Mouse (Mus musculus): ENCODE results near the gene Slc13a2. TPM values are rescaled to one million over a fixed set of nuclear protein-coding genes. Genes with fewer than 3 reads are reported as not detected.

Gene Slc13a2
- polyA plus RNA-seq, 1 experiment from 2014 or later: 0.08 TPM

- no peaks in the 10 kb centered on the region for H3K36me3 ChIP-seq (replicated peaks; ENCODE audit: insufficient read depth, low read length)
- no peak for ATAC-seq
- no peak overlapping the region for H3K4me3 ChIP-seq (ENCODE audit: low read depth, low read length)
- H3K27me3 ChIP-seq (ENCODE audit: insufficient read depth, low read length): no peaks in the 10 kb centered on the region
- H3K9ac ChIP-seq (replicated peaks): no peak overlapping the region
- no peaks in the 10 kb centered on the region for H3K9me3 ChIP-seq (ENCODE audit: low read length)
- peaks cover under 1% of the 10 kb centered on the region for H3K4me1 ChIP-seq (ENCODE audit: insufficient read depth)
- TF ChIP-seq CTCF (IDR thresholded peaks at IDR 0.05; ENCODE audit: low read depth) (no peak), EP300 (IDR thresholded peaks at IDR 0.05; ENCODE audit: low read depth) (no peak)
- WGBS (ENCODE audit: insufficient replicate concordance): 74% methylated on average over 6 of the region's 6 CpGs
- no peak overlapping the region for H3K4me2 ChIP-seq (ENCODE audit: low read depth, low read length)
- H3K27ac ChIP-seq (ENCODE audit: low read depth): no peak overlapping the region
- DNase-seq: no peak
Measured at GRCm38 (mm10) chr11:78416854-78417253, 5.2 kb downstream of the Slc13a2 start.

DNA sequence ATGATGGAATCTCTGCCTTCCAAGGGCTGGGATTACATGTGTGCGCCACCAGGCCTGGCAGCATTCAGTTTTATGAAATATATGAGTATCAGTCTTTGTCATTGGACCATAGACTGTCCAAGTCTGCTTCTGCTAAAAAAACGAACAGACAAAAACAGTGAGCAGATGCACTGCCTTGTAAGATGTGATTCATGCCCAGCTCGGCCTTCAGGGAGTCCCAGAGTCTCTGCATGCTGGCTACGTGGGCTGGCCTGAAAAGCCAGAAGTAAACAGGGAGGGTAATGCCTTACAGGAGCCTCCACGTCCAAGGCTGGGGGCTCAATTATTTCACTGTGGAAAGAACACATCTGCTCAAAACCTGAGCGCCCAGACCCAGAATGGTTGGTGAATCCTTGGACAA is 9.2 kb downstream of the Slc13a2 start:
- no peaks in the 10 kb centered on the region for H3K36me3 ChIP-seq (replicated peaks; ENCODE audit: insufficient read depth, low read length)
- DNase-seq: no peak
- H3K4me3 ChIP-seq (ENCODE audit: low read depth, low read length): no peak overlapping the region
- no peaks in the 10 kb centered on the region for H3K9me3 ChIP-seq (ENCODE audit: low read length)
- H3K9ac ChIP-seq (replicated peaks): no peak overlapping the region
- H3K4me1 ChIP-seq (ENCODE audit: insufficient read depth): peaks cover 7% of the 10 kb centered on the region; the same call in 1 of the 2 replicates
- H3K4me2 ChIP-seq (ENCODE audit: low read depth, low read length): no peak overlapping the region
- no peak for ATAC-seq
- TF ChIP-seq CTCF (IDR thresholded peaks at IDR 0.05; ENCODE audit: low read depth): no peak
- no peak for TF ChIP-seq EP300 (IDR thresholded peaks at IDR 0.05; ENCODE audit: low read depth)
- WGBS (ENCODE audit: insufficient replicate concordance): 74% methylated on average over 6 of the region's 6 CpGs
- H3K27ac ChIP-seq (ENCODE audit: low read depth): no peak overlapping the region
- no peaks in the 10 kb centered on the region for H3K27me3 ChIP-seq (ENCODE audit: insufficient read depth, low read length)

- no peaks in the 10 kb centered on the region for H3K9me3 ChIP-seq (ENCODE audit: low read length)
- no peaks in the 10 kb centered on the region for H3K36me3 ChIP-seq (replicated peaks; ENCODE audit: insufficient read depth, low read length)
- H3K27ac ChIP-seq (ENCODE audit: low read depth): no peak overlapping the region
- no peak overlapping the region for H3K9ac ChIP-seq (replicated peaks)
- peaks cover 7% of the 10 kb centered on the region; the same call in 1 of the 2 replicates for H3K4me1 ChIP-seq (ENCODE audit: insufficient read depth)
- ATAC-seq (no peak), DNase-seq (no peak)
- H3K4me3 ChIP-seq (ENCODE audit: low read depth, low read length): no peak overlapping the region
- 74% methylated on average over 6 of the region's 6 CpGs for WGBS (ENCODE audit: insufficient replicate concordance)
- H3K4me2 ChIP-seq (ENCODE audit: low read depth, low read length): no peak overlapping the region
- H3K27me3 ChIP-seq (ENCODE audit: insufficient read depth, low read length): no peaks in the 10 kb centered on the region
- no peak for TF ChIP-seq CTCF (IDR thresholded peaks at IDR 0.05; ENCODE audit: low read depth)
- no peak for TF ChIP-seq EP300 (IDR thresholded peaks at IDR 0.05; ENCODE audit: low read depth)
Measured at GRCm38 (mm10) chr11:78412324-78412850, 9.6 kb downstream of the Slc13a2 start.

GRCm38 (mm10) chr11:78411606-78412323 is 10.3 kb downstream of the Slc13a2 start:
- no peaks in the 10 kb centered on the region for H3K9me3 ChIP-seq (ENCODE audit: low read length)
- H3K4me2 ChIP-seq (ENCODE audit: low read depth, low read length): no peak overlapping the region
- no peak for ATAC-seq
- no peaks in the 10 kb centered on the region for H3K36me3 ChIP-seq (replicated peaks; ENCODE audit: insufficient read depth, low read length)
- H3K4me3 ChIP-seq (ENCODE audit: low read depth, low read length): no peak overlapping the region
- H3K4me1 ChIP-seq (ENCODE audit: insufficient read depth): peaks cover 7% of the 10 kb centered on the region; the same call in 1 of the 2 replicates
- TF ChIP-seq EP300 (IDR thresholded peaks at IDR 0.05; ENCODE audit: low read depth): no peak
- no peak for TF ChIP-seq CTCF (IDR thresholded peaks at IDR 0.05; ENCODE audit: low read depth)
- 81% methylated on average over 11 of the region's 11 CpGs for WGBS (ENCODE audit: insufficient replicate concordance)
- no peak for DNase-seq
- H3K9ac ChIP-seq (replicated peaks): no peak overlapping the region
- H3K27me3 ChIP-seq (ENCODE audit: insufficient read depth, low read length): no peaks in the 10 kb centered on the region
- no peak overlapping the region for H3K27ac ChIP-seq (ENCODE audit: low read depth)

GRCm38 (mm10) chr11:78408256-78409240 is 13.5 kb downstream of the Slc13a2 start:
- Histone ChIP-seq H3K27me3 (ENCODE audit: insufficient read depth, low read length) (no peaks in the 10 kb centered on the region), H3K27ac (ENCODE audit: low read depth) (no peak overlapping the region), H3K9me3 (ENCODE audit: low read length) (no peaks in the 10 kb centered on the region), H3K36me3 (replicated peaks; ENCODE audit: insufficient read depth, low read length) (no peaks in the 10 kb centered on the region), H3K4me2 (ENCODE audit: low read depth, low read length) (no peak overlapping the region), H3K4me3 (ENCODE audit: low read depth, low read length) (no peak overlapping the region), H3K4me1 (ENCODE audit: insufficient read depth) (peaks cover 7% of the 10 kb centered on the region; the same call in 1 of the 2 replicates), H3K9ac (replicated peaks) (no peak overlapping the region; the same call in 1 of the 2 replicates)
- DNase-seq: no peak
- TF ChIP-seq EP300 (IDR thresholded peaks at IDR 0.05; ENCODE audit: low read depth) (no peak), CTCF (IDR thresholded peaks at IDR 0.05; ENCODE audit: low read depth) (no peak)
- 75% methylated on average over 9 of the region's 9 CpGs for WGBS (ENCODE audit: insufficient replicate concordance)
- ATAC-seq: peak; percentile 35; the same call in 1 of the 2 replicates

DNA sequence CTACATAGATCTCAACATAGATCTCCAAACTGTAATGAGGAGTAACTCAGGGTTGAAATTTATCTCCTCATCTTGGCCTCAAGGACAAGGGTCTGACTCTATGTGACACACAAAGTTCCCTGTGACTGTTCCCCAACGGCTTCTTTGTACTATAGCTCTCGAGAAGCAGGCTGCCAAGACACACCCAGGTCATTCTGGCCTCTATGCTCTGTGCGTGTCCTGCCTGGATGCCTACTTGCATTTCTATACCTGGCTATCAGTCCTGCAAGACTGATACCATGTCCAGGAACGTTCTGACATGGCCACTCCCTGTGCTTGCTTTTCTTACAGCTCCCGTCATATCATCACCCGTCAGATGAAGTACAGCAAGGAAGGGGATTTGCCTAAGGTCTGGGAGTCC is 20.0 kb downstream of the Slc13a2 start:
- no peaks in the 10 kb centered on the region for H3K27me3 ChIP-seq (ENCODE audit: insufficient read depth, low read length)
- no peak overlapping the region for H3K27ac ChIP-seq (ENCODE audit: low read depth)
- H3K9me3 ChIP-seq (ENCODE audit: low read length): no peaks in the 10 kb centered on the region
- no peak overlapping the region for H3K9ac ChIP-seq (replicated peaks)
- no peak overlapping the region for H3K4me2 ChIP-seq (ENCODE audit: low read depth, low read length)
- TF ChIP-seq EP300 (IDR thresholded peaks at IDR 0.05; ENCODE audit: low read depth) (no peak), CTCF (IDR thresholded peaks at IDR 0.05; ENCODE audit: low read depth) (no peak)
- DNase-seq: no peak
- no peak overlapping the region for H3K4me3 ChIP-seq (ENCODE audit: low read depth, low read length)
- peaks cover 10% of the 10 kb centered on the region for H3K4me1 ChIP-seq (ENCODE audit: insufficient read depth)
- H3K36me3 ChIP-seq (replicated peaks; ENCODE audit: insufficient read depth, low read length): no peaks in the 10 kb centered on the region
- whole genome bisulfite sequencing (ENCODE audit: insufficient replicate concordance): 67% methylated on average over 6 of the region's 6 CpGs
- no peak for ATAC-seq

Data from liver, postnatal 0 days (tissue).